Mouse (Mus musculus): ENCODE measurements at regions not wholly inside any gene's neighbourhood (a gene's known extent, or its start where the extent isn't known, plus 50 kb on each side); places are given as distances from the start of the nearest gene placed in this dataset.

DNA sequence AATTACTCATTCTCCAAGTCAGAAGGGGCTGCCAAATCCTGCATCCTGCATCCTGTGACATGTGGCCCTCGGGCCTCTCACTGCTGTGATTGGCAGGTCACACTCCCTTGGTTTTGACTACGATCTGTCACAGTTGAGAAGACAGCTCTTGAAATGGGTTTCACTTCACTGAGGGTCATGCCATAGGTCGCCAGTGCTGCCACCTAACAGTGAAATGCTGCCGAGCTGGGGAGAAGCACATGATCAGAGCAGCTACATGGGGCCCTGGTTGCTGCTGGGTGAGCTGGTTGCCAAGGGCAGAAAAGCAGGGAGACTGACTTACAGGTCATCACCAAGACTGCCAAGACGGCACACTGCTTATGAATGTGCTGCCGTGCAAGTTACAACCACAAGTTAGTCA lies 178.3 kb downstream of the Faxc start:
- Histone ChIP-seq H3K4me2 (replicated peaks) (no peak overlapping the region), H3K9ac (no peak overlapping the region), H3K4me1 (replicated peaks) (no peaks in the 10 kb centered on the region), H3K36me3 (no peaks in the 10 kb centered on the region), H3K9me3 (no peaks in the 10 kb centered on the region), H3K27ac (no peak overlapping the region), H3K27me3 (replicated peaks) (no peaks in the 10 kb centered on the region), H3K4me3 (replicated peaks) (no peak overlapping the region)
- ATAC-seq = no peak
- 48% methylated on average over 6 of the region's 6 CpGs for WGBS

DNA sequence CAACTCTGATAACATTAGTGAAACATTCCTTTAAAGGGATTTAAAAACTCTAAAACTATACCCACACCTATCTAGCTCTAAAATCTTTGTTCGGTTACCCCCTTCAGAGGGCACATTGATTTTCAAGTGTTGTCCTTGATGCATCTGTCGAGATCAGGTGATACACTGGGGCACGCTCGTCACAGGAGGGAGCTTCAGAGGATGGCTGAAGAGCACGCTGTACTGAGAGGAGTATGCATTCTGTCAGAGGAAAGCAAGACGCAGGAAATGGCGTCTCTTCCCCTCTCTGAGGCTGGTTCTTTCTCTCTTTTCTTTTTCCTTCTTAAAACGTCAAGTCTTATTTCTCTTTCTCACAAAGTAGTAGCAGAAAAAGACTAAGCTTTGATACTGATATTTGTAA lies 179.3 kb downstream of the Faxc start:
- Histone ChIP-seq H3K36me3 (no peaks in the 10 kb centered on the region), H3K4me2 (replicated peaks) (no peak overlapping the region), H3K27me3 (replicated peaks) (no peaks in the 10 kb centered on the region), H3K9ac (no peak overlapping the region), H3K27ac (no peak overlapping the region), H3K9me3 (no peaks in the 10 kb centered on the region), H3K4me3 (replicated peaks) (no peak overlapping the region), H3K4me1 (replicated peaks) (no peaks in the 10 kb centered on the region)
- ATAC-seq = no peak
- 48% methylated on average over 8 of the region's 8 CpGs for WGBS

- Histone ChIP-seq H3K4me1 (replicated peaks) (no peaks in the 10 kb centered on the region), H3K9ac (no peak overlapping the region), H3K9me3 (no peaks in the 10 kb centered on the region), H3K4me3 (replicated peaks) (no peak overlapping the region), H3K27ac (no peak overlapping the region), H3K4me2 (replicated peaks) (no peak overlapping the region), H3K27me3 (replicated peaks) (no peaks in the 10 kb centered on the region), H3K36me3 (no peaks in the 10 kb centered on the region)
- WGBS = 59% methylated on average over 5 of the region's 5 CpGs
- ATAC-seq = no peak
Measured at GRCm38 (mm10) chr4:22112209-22112608, 181.1 kb downstream of the Faxc start.

DNA sequence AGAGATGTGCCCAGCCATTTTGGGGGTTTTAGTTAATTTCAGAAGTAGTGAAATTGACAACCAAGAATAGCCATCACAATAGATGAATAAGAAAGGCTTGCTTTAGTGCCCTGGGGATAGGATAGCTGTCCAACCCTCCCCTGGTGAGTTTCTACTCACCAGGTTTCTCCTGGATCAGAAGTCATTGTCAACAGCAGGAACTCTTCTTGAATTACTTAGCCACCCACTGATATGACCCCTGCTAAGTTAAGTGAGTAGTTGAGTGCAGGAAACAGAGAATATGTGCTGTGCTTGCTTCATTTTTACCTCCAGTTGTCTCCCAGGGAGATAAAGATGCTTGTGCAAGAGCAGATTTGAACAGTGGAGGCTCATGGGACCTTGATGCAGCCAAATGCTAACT lies 183.3 kb downstream of the Faxc start:
- ATAC-seq = no peak
- H3K9me3 ChIP-seq = no peaks in the 10 kb centered on the region

GRCm38 (mm10) chr4:22119877-22120276 lies 188.7 kb downstream of the Faxc start:
- no peak for ATAC-seq
- Histone ChIP-seq H3K36me3 (no peaks in the 10 kb centered on the region), H3K27ac (no peak overlapping the region), H3K4me3 (replicated peaks) (no peak overlapping the region), H3K4me2 (replicated peaks) (no peak overlapping the region), H3K4me1 (replicated peaks) (no peaks in the 10 kb centered on the region), H3K9me3 (no peaks in the 10 kb centered on the region), H3K27me3 (replicated peaks) (no peaks in the 10 kb centered on the region), H3K9ac (no peak overlapping the region)
- 49% methylated on average over 3 of the region's 3 CpGs for WGBS

More for the DNA sequence above, 183.3 kb downstream of the Faxc start:
- Histone ChIP-seq H3K36me3 (no peaks in the 10 kb centered on the region), H3K4me3 (replicated peaks) (no peak overlapping the region), H3K27ac (no peak overlapping the region), H3K4me2 (replicated peaks) (no peak overlapping the region), H3K9ac (no peak overlapping the region), H3K27me3 (replicated peaks) (no peaks in the 10 kb centered on the region), H3K4me1 (replicated peaks) (no peaks in the 10 kb centered on the region)

GRCm38 (mm10) chr4:22120953-22121352 lies 189.8 kb downstream of the Faxc start:
- Histone ChIP-seq H3K9me3 (no peaks in the 10 kb centered on the region), H3K27ac (no peak overlapping the region), H3K4me2 (replicated peaks) (no peak overlapping the region), H3K4me1 (replicated peaks) (no peaks in the 10 kb centered on the region), H3K4me3 (replicated peaks) (no peak overlapping the region), H3K27me3 (replicated peaks) (no peaks in the 10 kb centered on the region), H3K36me3 (no peaks in the 10 kb centered on the region), H3K9ac (no peak overlapping the region)
- 23% methylated on average over 3 of the region's 3 CpGs for WGBS
- ATAC-seq = no peak

DNA sequence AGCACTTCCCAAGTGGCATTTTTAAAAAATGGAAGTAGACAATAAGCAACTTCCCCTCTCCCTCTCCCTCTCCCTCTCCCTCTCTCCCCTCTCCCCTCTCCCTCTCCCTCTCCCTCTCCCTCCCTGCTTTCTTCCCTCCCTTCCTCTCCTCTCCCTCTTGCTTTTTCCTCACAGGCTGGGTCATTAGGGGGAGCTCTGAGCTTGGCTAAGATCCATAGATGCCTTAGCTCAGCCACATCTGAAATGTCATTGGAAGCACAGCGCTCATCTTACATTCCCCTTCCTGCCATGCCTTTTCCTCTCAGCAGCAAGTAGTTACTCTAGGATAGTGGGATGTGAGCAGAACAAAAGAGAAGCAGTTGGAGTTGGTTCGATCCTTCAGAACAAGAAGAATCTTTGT lies 190.3 kb downstream of the Faxc start:
- Histone ChIP-seq H3K4me2 (replicated peaks) (no peak overlapping the region), H3K4me1 (replicated peaks) (no peaks in the 10 kb centered on the region), H3K27ac (no peak overlapping the region), H3K9me3 (no peaks in the 10 kb centered on the region), H3K27me3 (replicated peaks) (no peaks in the 10 kb centered on the region), H3K36me3 (no peaks in the 10 kb centered on the region), H3K9ac (no peak overlapping the region), H3K4me3 (replicated peaks) (no peak overlapping the region)
- 79% methylated on average over 2 of the region's 2 CpGs for WGBS
- ATAC-seq = no peak

DNA sequence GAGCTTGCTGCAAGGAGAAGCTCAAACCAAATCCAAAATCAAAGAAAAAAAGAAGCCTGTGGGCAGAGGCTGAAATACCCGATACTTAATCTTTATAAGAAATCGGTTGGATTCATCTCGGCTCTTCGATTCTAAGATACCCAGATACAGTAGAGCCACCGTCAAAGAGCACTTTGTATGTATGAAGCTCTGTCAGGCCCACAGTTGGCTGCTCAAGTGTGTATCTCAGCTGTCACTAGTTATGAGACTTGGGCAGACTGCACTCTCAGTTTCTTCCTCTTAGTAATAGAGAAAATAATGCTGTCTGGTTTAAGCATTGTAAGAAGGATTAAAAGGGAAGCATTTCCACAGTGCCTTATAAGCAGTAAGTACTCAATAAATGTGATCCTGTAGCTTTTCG lies 193.7 kb downstream of the Faxc start:
- Histone ChIP-seq H3K4me1 (replicated peaks) (no peaks in the 10 kb centered on the region), H3K27ac (no peak overlapping the region), H3K36me3 (no peaks in the 10 kb centered on the region), H3K4me3 (replicated peaks) (no peak overlapping the region), H3K4me2 (replicated peaks) (no peak overlapping the region), H3K9ac (no peak overlapping the region), H3K27me3 (replicated peaks) (no peaks in the 10 kb centered on the region), H3K9me3 (no peaks in the 10 kb centered on the region)
- 90% methylated on average over 6 of the region's 6 CpGs for WGBS
- ATAC-seq = no peak

DNA sequence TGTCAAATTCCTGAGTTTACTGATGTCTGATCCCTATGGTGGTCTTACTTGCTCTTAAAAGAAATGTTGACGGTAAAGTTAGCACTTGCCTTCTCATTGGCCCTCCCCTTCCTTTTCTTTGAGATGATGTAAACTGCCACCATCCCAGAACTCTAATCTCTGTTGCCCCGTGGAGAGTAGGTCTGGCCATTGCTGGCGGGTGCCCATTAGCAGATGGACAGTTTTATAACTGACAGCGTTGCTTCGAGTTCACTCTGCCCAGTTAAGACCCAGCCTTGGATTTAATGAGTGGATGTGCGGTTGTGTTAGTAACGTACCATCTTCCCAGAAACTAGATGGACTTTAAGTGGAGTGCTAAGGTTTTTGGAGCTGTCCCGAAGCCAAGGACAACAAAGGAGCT lies 199.4 kb downstream of the Faxc start:
- no peaks in the 10 kb centered on the region for H3K27me3 ChIP-seq (replicated peaks)
- no peak overlapping the region for H3K27ac ChIP-seq
- H3K36me3 ChIP-seq = no peaks in the 10 kb centered on the region
- no peaks in the 10 kb centered on the region for H3K9me3 ChIP-seq
- H3K4me2 ChIP-seq (replicated peaks) = no peak overlapping the region
- no peak overlapping the region for H3K9ac ChIP-seq
- H3K4me3 ChIP-seq (replicated peaks) = no peak overlapping the region
- WGBS = 64% methylated on average over 8 of the region's 8 CpGs
- no peaks in the 10 kb centered on the region for H3K4me1 ChIP-seq (replicated peaks)
- ATAC-seq = no peak

DNA sequence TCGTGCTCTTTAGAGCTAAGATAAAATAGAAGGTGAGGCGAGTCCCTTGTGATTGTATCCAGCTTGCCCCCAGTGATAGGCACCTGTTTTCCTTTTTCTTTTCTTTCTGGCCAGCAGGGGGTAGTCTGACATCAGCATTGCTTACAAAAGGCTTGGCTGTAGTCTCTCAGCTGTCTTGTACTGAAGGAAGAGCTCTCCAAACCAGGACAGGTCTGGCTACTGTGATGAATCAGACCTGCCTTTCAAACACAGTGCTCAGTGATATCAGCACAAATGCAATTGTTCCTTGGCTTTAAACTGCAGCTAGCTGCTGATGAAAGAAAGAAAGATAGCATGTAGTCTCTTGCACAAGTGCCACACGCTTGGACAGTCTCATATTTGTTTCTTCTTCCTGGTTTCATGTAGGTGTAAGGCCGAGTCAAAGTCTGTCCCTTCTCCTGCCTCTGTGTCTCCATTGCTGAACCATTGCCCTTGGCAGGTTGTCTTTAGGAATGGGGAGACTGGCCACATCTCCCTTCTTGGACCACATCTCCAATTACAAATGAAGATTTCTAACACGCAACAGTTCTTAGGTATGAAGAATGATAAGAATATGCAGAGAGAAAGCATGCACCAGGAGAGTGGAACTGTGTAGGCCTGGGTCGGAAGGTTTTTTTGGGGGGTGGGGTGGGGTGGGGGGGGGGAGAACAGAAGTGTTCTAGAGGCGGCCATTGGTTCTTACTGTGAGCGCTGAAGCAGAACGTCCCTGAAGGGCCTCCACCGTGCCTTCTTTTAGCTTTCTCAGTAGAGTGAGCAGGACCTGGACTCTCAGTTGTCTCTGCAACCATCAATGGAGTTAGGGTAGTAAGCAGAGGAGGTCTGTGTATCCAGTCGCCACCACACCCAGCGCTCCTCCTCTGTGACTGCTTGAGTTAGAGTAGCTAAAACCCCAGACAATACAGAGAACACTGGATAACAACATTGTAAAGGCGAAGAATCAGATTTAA lies 200.9 kb downstream of the Faxc start:
- H3K9ac ChIP-seq = no peak overlapping the region
- H3K36me3 ChIP-seq = no peaks in the 10 kb centered on the region
- H3K4me3 ChIP-seq (replicated peaks) = no peak overlapping the region
- H3K27ac ChIP-seq = no peak overlapping the region
- no peaks in the 10 kb centered on the region for H3K27me3 ChIP-seq (replicated peaks)
- 70% methylated on average over 13 of the region's 13 CpGs for WGBS
- no peak overlapping the region for H3K4me2 ChIP-seq (replicated peaks)
- ATAC-seq = peak; percentile 49; the same call in 1 of the 2 replicates
- no peaks in the 10 kb centered on the region for H3K9me3 ChIP-seq
- no peaks in the 10 kb centered on the region for H3K4me1 ChIP-seq (replicated peaks)

GRCm38 (mm10) chr4:22133547-22134495 lies 202.7 kb downstream of the Faxc start:
- Histone ChIP-seq H3K36me3 (no peaks in the 10 kb centered on the region), H3K4me1 (replicated peaks) (no peaks in the 10 kb centered on the region), H3K4me2 (replicated peaks) (no peak overlapping the region), H3K9me3 (no peaks in the 10 kb centered on the region), H3K9ac (no peak overlapping the region), H3K27ac (no peak overlapping the region), H3K4me3 (replicated peaks) (no peak overlapping the region), H3K27me3 (replicated peaks) (no peaks in the 10 kb centered on the region)
- peak; percentile 86 for ATAC-seq
- 49% methylated on average over 14 of the region's 14 CpGs for WGBS

DNA sequence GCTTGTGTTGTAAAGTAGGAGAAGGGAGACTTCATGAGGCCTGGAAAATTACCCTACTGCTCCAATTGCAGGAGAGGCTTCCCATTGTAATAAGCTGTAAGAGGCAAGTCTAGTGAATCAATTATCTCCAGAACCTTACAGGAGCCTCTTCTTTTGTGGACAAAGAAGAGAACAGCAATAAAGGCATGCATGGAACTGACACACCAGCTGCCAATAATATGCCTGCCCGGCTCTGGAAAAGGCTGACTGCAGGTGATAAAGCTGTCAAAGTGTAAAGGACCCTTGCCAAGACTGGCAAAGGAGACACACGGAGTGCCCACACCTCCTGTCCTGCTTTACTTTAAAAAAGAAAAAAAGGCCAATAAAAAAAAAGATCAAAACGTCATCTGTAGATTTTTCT lies 209.0 kb downstream of the Faxc start:
- Histone ChIP-seq H3K4me1 (replicated peaks) (no peaks in the 10 kb centered on the region), H3K4me2 (replicated peaks) (no peak overlapping the region), H3K9ac (no peak overlapping the region), H3K4me3 (replicated peaks) (no peak overlapping the region), H3K27me3 (replicated peaks) (no peaks in the 10 kb centered on the region), H3K27ac (no peak overlapping the region), H3K36me3 (no peaks in the 10 kb centered on the region), H3K9me3 (no peaks in the 10 kb centered on the region)
- ATAC-seq = no peak
- 59% methylated on average over 3 of the region's 3 CpGs for WGBS

All from intestine, embryonic 15.5 days (tissue).